Mouse (Mus musculus) forebrain, embryonic 12.5 days (tissue): ENCODE data around the gene Cd40. TPM values are rescaled to one million over a fixed set of nuclear protein-coding genes. Genes with fewer than 3 reads are reported as not detected.

Experiments
- ATAC-seq: fragments of 200-750 bp; cut with Nextera tagmentation; 2 replicates; pipeline ENCODE4 v1.8.0; 2017; ENCODE audit warnings: moderate TSS enrichment; ENCODE audit not compliant: low FRiP score
- H3K27ac ChIP-seq: fragments of 300-500 bp; sonication (generic); 2 replicates; pipeline ENCODE4 v1.5.1; 2016; ENCODE audit warnings: mild to moderate bottlenecking
- H3K27me3 ChIP-seq: fragments of 300-500 bp; sonication (generic); 2 replicates; pipeline ENCODE4 v1.6.1; 2016; ENCODE audit warnings: mild to moderate bottlenecking
- H3K36me3 ChIP-seq: fragments of 300-500 bp; sonication (generic); replicated peaks from 2 replicates; pipeline ENCODE4 v1.6.1; 2016; ENCODE audit warnings: mild to moderate bottlenecking
- H3K4me1 ChIP-seq: fragments of 300-500 bp; sonication (generic); 2 replicates; pipeline ENCODE4 v1.6.1; 2016
- H3K4me2 ChIP-seq: fragments of 300-500 bp; sonication (generic); 2 replicates; pipeline ENCODE4 v1.6.1; 2016; ENCODE audit warnings: mild to moderate bottlenecking, moderate library complexity
- H3K4me3 ChIP-seq: fragments of 300-500 bp; sonication (generic); replicated peaks from 2 replicates; pipeline ENCODE4 v1.5.1; 2016; ENCODE audit warnings: mild to moderate bottlenecking
- H3K9ac ChIP-seq: fragments of 300-500 bp; sonication (generic); 2 replicates; pipeline ENCODE4 v1.6.1; 2016; ENCODE audit warnings: mild to moderate bottlenecking
- H3K9me3 ChIP-seq: fragments of 300-500 bp; sonication (generic); 2 replicates; pipeline ENCODE4 v1.6.1; 2016
- WGBS: fragments of 180-500 bp; shearing (Covaris S2); methylation state at CpG from one replicate; pipeline ENCODE4 v1.1.7; 2016; 5-methylcytosine and 5-hydroxymethylcytosine counted together
- polyA plus RNA-seq: library from polyadenylated mRNA; unstranded; fragments of >200 nt; fragmentation: Nextera tagmentation; extraction: Ambion mirVana; gene quantifications from 2 replicates; pipeline ENCODE4 v1.2.1, GENCODE M21; 2016

The Cd40 gene
- polyA plus RNA-seq, 1 experiment from 2014 or later: 4.8 TPM

GRCm38 (mm10) chr2:165061638-165062433, 6.4 kb downstream of the Cd40 start:
- WGBS: 85% methylated on average over 16 of the region's 16 CpGs
- H3K27me3 ChIP-seq: peaks cover 4% of the 10 kb centered on the region
- H3K4me3 ChIP-seq: no peak overlapping the region
- no peak overlapping the region for H3K9ac ChIP-seq
- H3K27ac ChIP-seq: no peak overlapping the region
- H3K36me3 ChIP-seq: no peaks in the 10 kb centered on the region
- H3K4me2 ChIP-seq: no peak overlapping the region
- no peak for ATAC-seq
- H3K9me3 ChIP-seq: no peaks in the 10 kb centered on the region
- H3K4me1 ChIP-seq: no peaks in the 10 kb centered on the region

- WGBS: 72% methylated on average over 7 of the region's 7 CpGs
- no peak for ATAC-seq
- peaks cover 8% of the 10 kb centered on the region; the same call in 1 of the 2 replicates for H3K27me3 ChIP-seq
- H3K4me3 ChIP-seq: no peak overlapping the region
- no peak overlapping the region for H3K9ac ChIP-seq
- H3K4me1 ChIP-seq: no peaks in the 10 kb centered on the region
- no peak overlapping the region for H3K27ac ChIP-seq
- no peaks in the 10 kb centered on the region for H3K36me3 ChIP-seq
- no peak overlapping the region for H3K4me2 ChIP-seq
- no peaks in the 10 kb centered on the region for H3K9me3 ChIP-seq
Observed at GRCm38 (mm10) chr2:165064489-165064888, 9.1 kb downstream of the Cd40 start.

DNA sequence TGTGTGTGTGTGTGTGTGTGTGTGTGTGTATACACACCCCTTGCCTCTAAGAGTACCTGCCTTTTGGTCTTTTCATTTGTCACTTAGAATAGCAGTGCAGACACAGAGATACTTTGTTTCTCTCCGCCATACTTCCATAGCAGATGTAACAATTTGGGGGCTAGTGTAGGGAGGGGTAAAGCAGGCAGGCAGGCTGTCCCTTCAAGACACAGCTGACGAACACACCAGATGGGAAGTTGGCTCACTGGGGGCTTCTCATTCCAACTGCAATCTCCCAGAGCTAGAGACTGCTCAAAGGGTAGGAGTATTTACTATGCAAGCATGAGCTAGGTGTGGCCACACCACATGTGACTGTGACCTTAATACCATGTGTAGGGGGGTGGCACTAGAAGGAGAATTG, 13.4 kb downstream of the Cd40 start:
- H3K27ac ChIP-seq: no peak overlapping the region
- H3K9me3 ChIP-seq: no peaks in the 10 kb centered on the region
- 81% methylated on average over 2 of the region's 2 CpGs for WGBS
- no peak overlapping the region for H3K9ac ChIP-seq
- ATAC-seq: no peak
- H3K4me3 ChIP-seq: no peak overlapping the region
- no peak overlapping the region for H3K4me2 ChIP-seq
- H3K4me1 ChIP-seq: peaks cover 6% of the 10 kb centered on the region
- no peaks in the 10 kb centered on the region for H3K36me3 ChIP-seq
- peaks cover 39% of the 10 kb centered on the region for H3K27me3 ChIP-seq

DNA sequence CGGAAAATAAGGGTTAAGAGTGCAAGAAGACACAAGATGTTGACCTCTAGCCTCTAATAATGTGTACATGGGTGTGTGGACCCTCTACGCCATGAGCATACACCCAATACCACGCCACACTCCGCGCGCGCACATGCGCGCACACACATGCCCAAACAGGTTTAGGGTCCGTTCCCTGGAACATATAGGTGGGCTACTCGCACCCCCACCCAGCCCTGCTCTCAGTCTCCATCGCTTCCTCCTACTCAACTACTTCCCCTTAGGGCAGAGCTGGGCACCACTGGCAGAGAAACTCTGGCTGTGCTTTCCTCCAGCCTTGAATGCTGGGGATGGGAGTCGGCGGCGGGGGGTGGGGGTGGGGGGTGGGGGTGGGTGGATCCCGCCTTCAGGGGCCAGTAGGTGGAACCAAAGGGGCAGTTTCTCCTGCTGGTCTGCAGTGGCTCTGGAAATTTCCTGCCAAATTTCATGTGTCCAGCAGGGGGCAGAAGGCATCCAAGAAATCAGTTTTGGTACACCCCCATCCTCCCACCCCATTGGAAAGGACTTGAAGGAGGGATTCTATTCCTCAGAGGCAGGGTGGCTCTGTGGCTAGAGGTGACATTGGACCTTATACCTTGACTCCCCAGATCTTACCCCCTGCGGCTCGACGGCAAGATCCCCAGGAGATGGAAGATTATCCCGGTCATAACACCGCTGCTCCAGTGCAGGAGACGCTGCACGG, 14.8 kb downstream of the Cd40 start:
- Histone ChIP-seq H3K4me1 (peaks cover 6% of the 10 kb centered on the region), H3K36me3 (no peaks in the 10 kb centered on the region), H3K27ac (no peak overlapping the region), H3K9ac (0 out of 2 replicates have a peak overlapping the region, but pooled peaks have one; percentile 25), H3K9me3 (no peaks in the 10 kb centered on the region), H3K4me2 (peak overlapping the region; percentile 42), H3K4me3 (peak overlapping the region; percentile 14; the same call in 1 of the 2 replicates), H3K27me3 (peaks cover 52% of the 10 kb centered on the region)
- peak; percentile 57 for ATAC-seq
- WGBS: 24% methylated on average over 23 of the region's 23 CpGs

- Histone ChIP-seq H3K4me3 (no peak overlapping the region), H3K9me3 (no peaks in the 10 kb centered on the region), H3K4me2 (no peak overlapping the region), H3K9ac (0 out of 2 replicates have a peak overlapping the region, but pooled peaks have one; percentile 7), H3K27me3 (peaks cover 74% of the 10 kb centered on the region), H3K36me3 (no peaks in the 10 kb centered on the region), H3K27ac (no peak overlapping the region), H3K4me1 (peaks cover 35% of the 10 kb centered on the region)
- 36% methylated on average over 9 of the region's 9 CpGs for WGBS
- no peak for ATAC-seq
Observed at GRCm38 (mm10) chr2:165073381-165073781, 18.0 kb downstream of the Cd40 start.

- Histone ChIP-seq H3K27me3 (peaks cover 76% of the 10 kb centered on the region), H3K9me3 (no peaks in the 10 kb centered on the region), H3K36me3 (no peaks in the 10 kb centered on the region), H3K4me1 (peaks cover 44% of the 10 kb centered on the region), H3K9ac (no peak overlapping the region), H3K4me2 (no peak overlapping the region), H3K4me3 (no peak overlapping the region), H3K27ac (no peak overlapping the region)
- ATAC-seq: no peak
- WGBS: 54% methylated on average over 11 of the region's 11 CpGs
Observed at GRCm38 (mm10) chr2:165074081-165074884, 18.9 kb downstream of the Cd40 start.

- Histone ChIP-seq H3K4me3 (no peak overlapping the region), H3K4me1 (peaks cover 45% of the 10 kb centered on the region), H3K9ac (no peak overlapping the region), H3K4me2 (no peak overlapping the region), H3K27me3 (peaks cover 82% of the 10 kb centered on the region), H3K27ac (no peak overlapping the region), H3K36me3 (no peaks in the 10 kb centered on the region), H3K9me3 (no peaks in the 10 kb centered on the region)
- peak; percentile 45 for ATAC-seq
- 33% methylated on average over 2 of the region's 2 CpGs for WGBS
Observed at GRCm38 (mm10) chr2:165074937-165075336, 19.5 kb downstream of the Cd40 start.

DNA sequence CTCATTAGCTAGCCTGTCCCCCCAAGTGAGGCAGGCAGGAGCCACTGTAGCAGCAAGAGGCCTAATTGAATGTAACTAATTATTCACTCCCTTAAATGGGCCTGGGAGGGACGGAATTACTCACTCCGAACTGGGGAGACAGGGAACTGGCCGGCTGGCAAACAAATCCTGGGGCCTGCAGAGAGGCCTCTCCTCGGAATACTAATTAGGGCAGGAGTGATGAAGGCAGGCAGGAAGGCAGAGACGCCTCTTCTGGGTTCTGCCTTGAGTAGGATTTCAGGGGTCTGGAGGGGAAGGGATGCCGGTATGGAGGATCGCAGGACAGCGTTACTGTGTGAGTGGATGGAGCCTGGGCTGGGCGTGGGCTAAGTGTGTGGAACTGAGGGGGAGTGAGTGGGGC, 21.6 kb downstream of the Cd40 start:
- peak overlapping the region; percentile 82 for H3K27ac ChIP-seq
- WGBS: under 1% methylated on average over 9 of the region's 9 CpGs
- no peak overlapping the region for H3K4me3 ChIP-seq
- H3K4me2 ChIP-seq: peak overlapping the region; percentile 42
- H3K27me3 ChIP-seq: peaks cover 81% of the 10 kb centered on the region
- H3K9ac ChIP-seq: 0 out of 2 replicates have a peak overlapping the region, but pooled peaks have one; percentile 21
- ATAC-seq: peak; percentile 79
- no peaks in the 10 kb centered on the region for H3K36me3 ChIP-seq
- peaks cover 53% of the 10 kb centered on the region for H3K4me1 ChIP-seq
- H3K9me3 ChIP-seq: no peaks in the 10 kb centered on the region

GRCm38 (mm10) chr2:165078045-165078444, 22.6 kb downstream of the Cd40 start:
- H3K9me3 ChIP-seq: no peaks in the 10 kb centered on the region
- H3K27me3 ChIP-seq: peaks cover 74% of the 10 kb centered on the region
- peaks cover 53% of the 10 kb centered on the region for H3K4me1 ChIP-seq
- H3K4me2 ChIP-seq: peak overlapping the region; percentile 42
- H3K36me3 ChIP-seq: no peaks in the 10 kb centered on the region
- H3K9ac ChIP-seq: 0 out of 2 replicates have a peak overlapping the region, but pooled peaks have one; percentile 21
- WGBS: 48% methylated on average over 8 of the region's 8 CpGs
- H3K27ac ChIP-seq: no peak overlapping the region
- ATAC-seq: no peak
- no peak overlapping the region for H3K4me3 ChIP-seq

DNA sequence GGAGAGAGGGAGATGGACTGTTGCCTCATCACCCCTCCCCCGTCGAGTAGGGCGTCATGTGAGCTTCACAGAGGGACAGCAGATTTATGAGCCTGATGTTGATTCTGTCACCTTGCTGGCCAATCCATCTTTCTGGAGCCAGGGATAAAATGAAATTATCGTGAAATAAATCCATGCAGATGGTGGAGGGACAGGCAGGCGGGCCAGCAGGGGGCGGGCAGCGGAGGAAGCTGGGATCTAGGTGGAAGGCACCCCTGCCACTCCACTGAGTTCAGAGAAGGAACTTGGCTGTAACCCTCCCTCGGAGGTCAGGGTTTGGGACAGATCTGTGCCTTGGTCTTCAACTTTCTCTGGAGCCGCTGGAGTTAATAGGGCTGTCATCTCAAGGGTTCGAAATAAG, 23.2 kb downstream of the Cd40 start:
- H3K36me3 ChIP-seq: no peaks in the 10 kb centered on the region
- 23% methylated on average over 10 of the region's 10 CpGs for WGBS
- ATAC-seq: no peak
- H3K4me1 ChIP-seq: peaks cover 53% of the 10 kb centered on the region
- H3K9ac ChIP-seq: no peak overlapping the region
- H3K27me3 ChIP-seq: peaks cover 68% of the 10 kb centered on the region
- no peaks in the 10 kb centered on the region for H3K9me3 ChIP-seq
- no peak overlapping the region for H3K4me3 ChIP-seq
- H3K27ac ChIP-seq: no peak overlapping the region
- 0 out of 2 replicates have a peak overlapping the region, but pooled peaks have one; percentile 42 for H3K4me2 ChIP-seq

- Histone ChIP-seq H3K27me3 (peaks cover 50% of the 10 kb centered on the region), H3K27ac (no peak overlapping the region), H3K4me1 (peaks cover 52% of the 10 kb centered on the region), H3K4me2 (no peak overlapping the region), H3K4me3 (no peak overlapping the region), H3K36me3 (no peaks in the 10 kb centered on the region), H3K9ac (no peak overlapping the region), H3K9me3 (no peaks in the 10 kb centered on the region)
- no peak for ATAC-seq
- 26% methylated on average over 9 of the region's 9 CpGs for WGBS
Observed at GRCm38 (mm10) chr2:165080657-165081056, 25.2 kb downstream of the Cd40 start.

- no peak for ATAC-seq
- WGBS: 18% methylated on average over 7 of the region's 7 CpGs
- peaks cover 47% of the 10 kb centered on the region for H3K4me1 ChIP-seq
- H3K4me2 ChIP-seq: no peak overlapping the region
- no peak overlapping the region for H3K4me3 ChIP-seq
- no peak overlapping the region for H3K27ac ChIP-seq
- no peaks in the 10 kb centered on the region for H3K9me3 ChIP-seq
- H3K36me3 ChIP-seq: no peaks in the 10 kb centered on the region
- H3K27me3 ChIP-seq: peaks cover 44% of the 10 kb centered on the region
- no peak overlapping the region for H3K9ac ChIP-seq
Observed at GRCm38 (mm10) chr2:165081257-165081656, 25.8 kb downstream of the Cd40 start.
